Mouse (Mus musculus) macrophage (primary cell): ENCODE measurements around the gene Sfxn5. TPM values are rescaled to one million over a fixed set of nuclear protein-coding genes. Genes with fewer than 3 reads are reported as not detected.

Source experiments
- H3K27ac ChIP-seq: fragments of 350-480 bp; formaldehyde crosslinking; 2 replicates; pipeline ENCODE4 v1.9.0; 2021
- H3K36me3 ChIP-seq: fragments of 350-480 bp; formaldehyde crosslinking; 2 replicates; pipeline ENCODE4 v1.9.0; 2021; ENCODE audit errors: inconsistent target
- H3K4me3 ChIP-seq: fragments of 350-480 bp; formaldehyde crosslinking; 2 replicates; pipeline ENCODE4 v1.9.0; 2021; ENCODE audit errors: inconsistent target
- H3K79me2 ChIP-seq: fragments of 350-480 bp; formaldehyde crosslinking; 2 replicates; pipeline ENCODE4 v1.9.0; 2021; ENCODE audit errors: inconsistent target
- WGBS: methylation state at CpG from one replicate; pipeline ENCODE4 v1.1.7; 2026; ENCODE audit warnings: inconsistent platforms; ENCODE audit not compliant: missing documents; 5-methylcytosine and 5-hydroxymethylcytosine counted together
- polyA plus RNA-seq: library from polyadenylated mRNA; stranded (reverse); fragments of 250-400 nt; gene quantifications from 3 replicates; pipeline ENCODE4 v1.2.4, GENCODE M21; 2018; ENCODE audit warnings: inconsistent platforms

Gene Sfxn5
- polyA plus RNA-seq, 1 experiment from 2014 or later = 3.8 TPM

DNA sequence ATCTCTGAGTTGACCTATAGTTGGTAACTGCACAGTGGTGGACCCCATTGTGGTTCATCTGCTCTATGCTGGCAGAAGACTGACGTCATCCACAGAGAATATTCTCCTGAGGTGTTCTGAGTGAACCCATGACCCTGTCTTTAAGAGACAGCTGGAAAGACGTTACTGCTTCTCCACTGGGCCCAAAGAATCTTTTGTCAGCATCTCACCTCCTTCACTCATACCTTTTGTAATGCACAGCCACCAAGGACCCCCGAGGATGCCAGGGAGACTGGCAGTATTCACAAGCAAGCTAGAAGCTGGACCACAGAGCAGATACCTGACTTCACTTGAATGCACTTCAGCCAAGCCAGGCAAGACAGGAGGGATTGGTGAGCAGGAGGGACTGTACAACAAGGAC lies 2.1 kb upstream of the Sfxn5 start:
- H3K79me2 ChIP-seq = peaks cover 22% of the 10 kb centered on the region; the same call in 1 of the 2 replicates
- H3K4me3 ChIP-seq = no peak overlapping the region
- H3K27ac ChIP-seq = no peak overlapping the region
- 94% methylated on average over 3 of the region's 3 CpGs for WGBS
- H3K36me3 ChIP-seq = peaks cover 32% of the 10 kb centered on the region

- H3K36me3 ChIP-seq = peaks cover 32% of the 10 kb centered on the region
- peaks cover 27% of the 10 kb centered on the region; the same call in 1 of the 2 replicates for H3K79me2 ChIP-seq
- WGBS = 98% methylated on average over 5 of the region's 5 CpGs
- no peak overlapping the region for H3K4me3 ChIP-seq
- H3K27ac ChIP-seq = no peak overlapping the region
These were observed 1.6 kb upstream of the Sfxn5 start for GRCm38 (mm10) chr6:85334851-85335250.

GRCm38 (mm10) chr6:85334251-85334650 lies 1.0 kb upstream of the Sfxn5 start:
- peak overlapping the region; percentile 92 for H3K27ac ChIP-seq
- peaks cover 33% of the 10 kb centered on the region; the same call in 1 of the 2 replicates for H3K79me2 ChIP-seq
- H3K4me3 ChIP-seq = no peak overlapping the region
- peaks cover 32% of the 10 kb centered on the region for H3K36me3 ChIP-seq

GRCm38 (mm10) chr6:85333732-85334131 lies 510 bp upstream of the Sfxn5 start:
- peaks cover 39% of the 10 kb centered on the region; the same call in 1 of the 2 replicates for H3K79me2 ChIP-seq
- WGBS = 0% methylated on average over 13 of the region's 13 CpGs
- peaks cover 32% of the 10 kb centered on the region for H3K36me3 ChIP-seq
- H3K27ac ChIP-seq = peak overlapping the region; percentile 92
- peak overlapping the region; percentile 73 for H3K4me3 ChIP-seq

DNA sequence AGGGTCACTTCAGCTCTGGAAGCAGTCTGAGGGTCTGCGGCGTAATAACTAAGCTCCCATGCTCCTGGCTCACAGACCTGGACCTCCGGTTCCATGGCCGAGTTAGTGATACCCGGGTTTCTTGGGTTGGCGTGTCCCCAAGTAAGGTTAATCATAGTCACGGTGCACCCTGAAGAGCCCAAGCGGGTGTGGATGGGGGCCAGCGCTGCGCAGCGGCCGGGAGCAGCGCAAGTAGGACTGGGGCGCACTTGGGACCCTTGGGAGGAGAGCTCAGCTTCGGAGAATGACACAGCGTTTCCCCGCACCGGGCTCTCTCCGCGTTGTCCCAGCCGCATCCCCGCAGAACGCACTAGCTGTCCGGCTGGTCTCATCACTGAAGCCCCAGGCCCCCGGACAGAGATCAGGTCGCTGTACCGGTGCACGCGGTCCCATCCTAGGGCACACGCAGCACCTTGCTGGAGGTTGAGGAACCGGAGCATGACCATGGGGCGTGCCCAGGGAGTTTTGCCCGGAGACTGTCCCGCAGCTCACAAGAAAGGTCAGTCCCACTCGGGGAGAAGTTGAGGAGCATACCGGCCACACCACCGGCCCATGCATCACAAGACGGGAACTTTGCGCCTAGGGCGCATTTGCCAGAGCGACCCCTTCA lies 747 bp downstream of the Sfxn5 start:
- 2% methylated on average over 41 of the region's 41 CpGs for WGBS
- Histone ChIP-seq H3K4me3 (peak overlapping the region; percentile 73), H3K36me3 (peaks cover 25% of the 10 kb centered on the region), H3K79me2 (peaks cover 39% of the 10 kb centered on the region; the same call in 1 of the 2 replicates), H3K27ac (peak overlapping the region; percentile 92)

DNA sequence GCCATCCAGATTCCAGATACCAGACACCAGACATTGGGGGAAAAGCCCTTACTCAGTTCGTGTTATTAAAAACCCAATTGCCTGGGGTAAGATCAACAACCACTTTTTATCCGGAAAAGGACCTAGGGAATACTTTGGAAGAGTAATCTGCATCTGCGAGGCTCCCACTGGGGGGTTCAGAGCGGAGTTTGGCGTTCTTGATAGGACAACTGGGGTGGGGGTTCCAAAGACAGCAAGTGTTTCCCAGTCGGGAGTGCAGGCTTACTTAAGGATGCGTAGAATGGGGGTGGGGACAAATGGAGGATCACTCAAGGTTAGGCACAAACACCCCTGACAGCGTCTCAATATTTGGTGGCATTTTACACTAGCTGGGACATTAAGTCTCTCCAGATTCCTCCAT lies 1.5 kb downstream of the Sfxn5 start:
- H3K4me3 ChIP-seq = peak overlapping the region; percentile 73
- peaks cover 39% of the 10 kb centered on the region; the same call in 1 of the 2 replicates for H3K79me2 ChIP-seq
- 87% methylated on average over 8 of the region's 8 CpGs for WGBS
- no peak overlapping the region for H3K27ac ChIP-seq
- H3K36me3 ChIP-seq = peaks cover 17% of the 10 kb centered on the region

DNA sequence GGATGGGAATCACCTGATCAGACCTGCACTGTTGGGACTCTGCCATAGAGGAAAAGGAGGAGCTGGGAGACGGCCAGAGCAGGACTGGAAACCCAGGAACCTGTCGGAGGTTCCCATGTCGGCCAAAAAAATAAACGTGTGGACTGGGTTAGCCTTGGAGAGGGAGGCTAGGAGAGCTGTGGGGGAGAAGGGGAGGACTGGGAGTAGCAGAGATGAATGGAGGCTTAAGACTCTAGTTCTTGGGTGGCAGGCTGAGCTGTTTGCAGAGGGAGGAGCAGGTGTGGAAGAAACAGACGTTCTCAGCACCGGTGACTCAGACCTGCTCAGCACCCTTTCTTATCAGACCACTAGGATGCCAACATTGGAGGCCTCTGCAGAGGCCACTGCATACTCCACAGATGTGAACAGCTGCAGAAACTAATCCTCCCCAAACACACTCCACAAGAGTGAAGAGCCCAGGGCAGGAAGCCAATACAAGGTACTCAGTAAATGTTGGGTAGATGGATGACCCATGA lies 1.9 kb downstream of the Sfxn5 start:
- H3K27ac ChIP-seq = no peak overlapping the region
- H3K36me3 ChIP-seq = peaks cover 13% of the 10 kb centered on the region; the same call in 1 of the 2 replicates
- H3K4me3 ChIP-seq = no peak overlapping the region
- 78% methylated on average over 6 of the region's 6 CpGs for WGBS
- H3K79me2 ChIP-seq = peaks cover 39% of the 10 kb centered on the region; the same call in 1 of the 2 replicates

DNA sequence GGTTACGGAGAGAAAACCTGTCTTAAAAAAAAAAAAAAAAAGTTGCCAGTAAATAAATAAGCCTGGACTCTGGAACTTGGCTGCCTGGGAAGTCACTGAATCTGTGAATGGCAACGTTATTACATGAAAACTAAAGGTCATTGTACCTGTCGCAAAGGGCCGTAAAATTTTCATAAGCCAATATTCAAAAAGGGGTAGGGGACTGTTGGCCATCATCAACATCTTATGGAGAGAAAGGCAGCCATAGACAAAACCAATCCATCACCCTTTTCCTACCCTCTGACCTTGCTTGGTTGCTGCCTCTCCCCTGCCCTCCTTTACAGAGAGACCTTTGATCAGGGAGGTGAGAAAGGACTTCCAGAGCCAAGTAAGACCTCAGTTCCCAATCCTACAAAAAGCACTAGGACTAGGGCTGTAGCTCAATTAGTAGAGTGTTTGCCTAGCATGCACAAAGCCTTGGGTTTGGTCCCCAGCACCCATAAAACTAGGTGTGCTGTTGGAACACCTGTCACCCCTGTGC lies 3.5 kb downstream of the Sfxn5 start:
- H3K27ac ChIP-seq = no peak overlapping the region
- no peaks in the 10 kb centered on the region for H3K36me3 ChIP-seq
- H3K4me3 ChIP-seq = no peak overlapping the region
- WGBS = 97% methylated on average over 4 of the region's 4 CpGs
- H3K79me2 ChIP-seq = peaks cover 39% of the 10 kb centered on the region; the same call in 1 of the 2 replicates

GRCm38 (mm10) chr6:85326564-85326963 lies 6.7 kb downstream of the Sfxn5 start:
- no peaks in the 10 kb centered on the region for H3K36me3 ChIP-seq
- 65% methylated on average over 4 of the region's 4 CpGs for WGBS
- no peak overlapping the region for H3K4me3 ChIP-seq
- H3K79me2 ChIP-seq = peaks cover 48% of the 10 kb centered on the region; the same call in 1 of the 2 replicates
- peak overlapping the region; percentile 77 for H3K27ac ChIP-seq

- no peaks in the 10 kb centered on the region for H3K36me3 ChIP-seq
- peak overlapping the region; percentile 77 for H3K27ac ChIP-seq
- no peak overlapping the region for H3K4me3 ChIP-seq
- peaks cover 34% of the 10 kb centered on the region; the same call in 1 of the 2 replicates for H3K79me2 ChIP-seq
- 0% methylated on average over 1 of the region's 2 CpGs for WGBS
These were observed 8.1 kb downstream of the Sfxn5 start for GRCm38 (mm10) chr6:85325109-85325508.

DNA sequence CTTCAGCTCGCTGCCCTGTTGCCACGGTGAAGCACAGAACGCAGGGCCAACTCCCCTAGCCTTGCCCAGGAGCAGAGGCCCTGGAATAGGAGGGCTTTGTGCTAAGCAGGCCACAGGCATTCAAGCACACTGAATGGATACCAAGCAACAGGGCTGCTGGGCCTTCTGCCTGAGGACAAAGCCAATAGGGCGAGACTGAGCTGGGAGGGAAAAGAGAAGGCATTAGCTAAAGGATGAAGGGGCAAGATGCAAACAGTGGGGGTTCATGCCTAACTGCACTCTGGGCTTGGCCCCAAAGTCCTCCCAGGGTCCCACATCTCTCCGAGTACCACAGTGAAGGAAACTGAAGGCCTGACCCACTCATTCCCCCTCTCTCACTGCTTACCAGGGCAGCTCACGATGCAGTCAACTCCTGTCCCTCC lies 12.8 kb downstream of the Sfxn5 start:
- WGBS = 96% methylated on average over 6 of the region's 6 CpGs
- peaks cover 20% of the 10 kb centered on the region; the same call in 1 of the 2 replicates for H3K79me2 ChIP-seq
- no peak overlapping the region for H3K4me3 ChIP-seq
- no peaks in the 10 kb centered on the region for H3K36me3 ChIP-seq
- H3K27ac ChIP-seq = no peak overlapping the region

DNA sequence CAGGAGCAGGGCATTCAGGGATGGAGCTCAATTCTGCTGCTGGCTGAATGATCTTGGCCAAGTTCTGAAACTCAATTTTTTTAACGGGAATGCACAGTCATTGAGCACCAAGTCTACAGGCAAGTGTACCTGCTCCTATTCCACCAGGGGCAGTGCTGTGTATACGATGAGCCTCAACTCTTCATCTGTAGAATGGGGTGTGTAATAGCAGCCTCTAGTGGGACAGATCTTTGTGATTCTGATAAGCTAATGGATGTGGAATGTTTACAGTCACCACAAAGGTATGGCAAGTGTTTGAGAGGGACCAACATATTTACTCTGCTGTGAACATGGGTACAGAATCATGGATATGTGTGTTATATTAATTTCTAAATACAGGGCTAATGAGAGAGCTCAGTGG lies 17.0 kb downstream of the Sfxn5 start:
- no peak overlapping the region for H3K27ac ChIP-seq
- 91% methylated on average over 2 of the region's 2 CpGs for WGBS
- no peaks in the 10 kb centered on the region for H3K79me2 ChIP-seq
- H3K36me3 ChIP-seq = no peaks in the 10 kb centered on the region
- no peak overlapping the region for H3K4me3 ChIP-seq

DNA sequence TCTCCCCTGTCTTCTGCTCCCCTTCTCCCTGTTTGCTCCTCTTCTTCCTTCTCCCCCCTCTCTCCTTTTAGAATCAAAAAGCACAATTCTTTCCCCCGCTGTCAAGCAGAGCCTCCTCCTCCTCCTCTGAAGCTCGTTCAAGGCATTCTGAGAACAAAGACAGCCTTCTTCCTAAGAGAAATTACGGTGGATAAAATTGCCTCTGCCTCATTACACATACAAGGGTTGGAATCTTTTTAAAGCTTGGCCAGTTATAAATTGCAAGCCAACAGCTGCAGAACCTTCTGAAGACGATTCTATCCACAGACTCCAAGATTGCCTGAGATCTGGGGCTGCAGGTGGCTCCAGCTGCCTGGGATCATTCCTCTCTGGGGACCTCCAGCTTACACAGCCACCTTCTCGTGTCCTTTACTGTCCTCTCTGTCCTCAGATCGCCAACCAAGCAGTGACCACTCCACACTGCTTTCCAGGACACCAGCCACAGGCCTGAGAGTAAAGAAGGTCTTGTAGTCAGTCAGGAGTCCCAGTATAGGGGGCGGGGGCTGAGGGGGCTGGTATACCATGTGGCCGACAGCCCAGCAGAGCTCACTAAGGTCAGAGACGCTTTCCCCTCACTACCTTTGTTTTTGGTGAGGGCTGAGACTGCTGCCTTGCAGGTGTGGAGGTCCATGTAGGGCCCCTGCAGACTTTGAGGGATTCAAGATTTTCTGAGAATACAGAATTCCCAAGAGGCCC lies 19.0 kb downstream of the Sfxn5 start:
- H3K36me3 ChIP-seq = no peaks in the 10 kb centered on the region
- no peaks in the 10 kb centered on the region for H3K79me2 ChIP-seq
- 94% methylated on average over 9 of the region's 9 CpGs for WGBS
- no peak overlapping the region for H3K27ac ChIP-seq
- H3K4me3 ChIP-seq = no peak overlapping the region

GRCm38 (mm10) chr6:85307894-85308293 lies 25.3 kb downstream of the Sfxn5 start:
- Histone ChIP-seq H3K36me3 (no peaks in the 10 kb centered on the region), H3K27ac (no peak overlapping the region), H3K79me2 (no peaks in the 10 kb centered on the region), H3K4me3 (no peak overlapping the region)
- WGBS = 95% methylated on average over 4 of the region's 4 CpGs

GRCm38 (mm10) chr6:85306375-85306774 lies 26.8 kb downstream of the Sfxn5 start:
- 47% methylated on average over 3 of the region's 3 CpGs for WGBS

More at GRCm38 (mm10) chr6:85306375-85306774, 26.8 kb downstream of the Sfxn5 start:
- no peaks in the 10 kb centered on the region for H3K79me2 ChIP-seq
- no peaks in the 10 kb centered on the region for H3K36me3 ChIP-seq
- no peak overlapping the region for H3K4me3 ChIP-seq
- H3K27ac ChIP-seq = no peak overlapping the region
